Mouse (Mus musculus) liver, embryonic 12.5 days (tissue): ENCODE results near the gene Serpina9. TPM values are rescaled to one million over a fixed set of nuclear protein-coding genes. Genes with fewer than 3 reads are reported as not detected.
"Not testable (repeated sequence)": the region's sequence is repeated elsewhere in the genome, so short reads cannot be mapped to it uniquely, and the experiment has no call there.

Experiments used
- ATAC-seq: fragments of 200-750 bp; cut with Nextera tagmentation; 2 replicates; pipeline ENCODE4 v1.8.0; 2017; ENCODE audit warnings: moderate number of reproducible peaks, mild to moderate bottlenecking, moderate library complexity
- H3K27ac ChIP-seq: fragments of 300-500 bp; sonication (generic); 2 replicates; pipeline ENCODE4 v1.5.1; 2016; ENCODE audit warnings: mild to moderate bottlenecking
- H3K27me3 ChIP-seq: fragments of 300-500 bp; sonication (generic); replicated peaks from 2 replicates; pipeline ENCODE4 v1.6.1; 2016; ENCODE audit warnings: mild to moderate bottlenecking, moderate library complexity
- H3K36me3 ChIP-seq: fragments of 300-500 bp; sonication (generic); 2 replicates; pipeline ENCODE4 v1.6.1; 2016; ENCODE audit warnings: mild to moderate bottlenecking, moderate library complexity
- H3K4me1 ChIP-seq: fragments of 300-500 bp; sonication (generic); 2 replicates; pipeline ENCODE4 v1.6.1; 2016
- H3K4me2 ChIP-seq: fragments of 300-500 bp; sonication (generic); 2 replicates; pipeline ENCODE4 v1.6.1; 2016; ENCODE audit warnings: mild to moderate bottlenecking, moderate library complexity
- H3K4me3 ChIP-seq: fragments of 300-500 bp; sonication (generic); 2 replicates; pipeline ENCODE4 v1.5.1; 2016; ENCODE audit warnings: mild to moderate bottlenecking, moderate library complexity
- H3K9ac ChIP-seq: fragments of 300-500 bp; sonication (generic); 2 replicates; pipeline ENCODE4 v1.6.1; 2016; ENCODE audit warnings: mild to moderate bottlenecking, moderate library complexity
- H3K9me3 ChIP-seq: fragments of 300-500 bp; sonication (generic); replicated peaks from 2 replicates; pipeline ENCODE4 v1.6.1; 2016; ENCODE audit warnings: mild to moderate bottlenecking, moderate library complexity
- WGBS: fragments of 180-500 bp; shearing (Covaris S2); methylation state at CpG from one replicate; pipeline ENCODE4 v1.1.7; 2016; ENCODE audit not compliant: insufficient replicate concordance; 5-methylcytosine and 5-hydroxymethylcytosine counted together
- polyA plus RNA-seq: library from polyadenylated mRNA; unstranded; fragments of >200 nt; fragmentation: Nextera tagmentation; extraction: Ambion mirVana; gene quantifications from 2 replicates; pipeline ENCODE4 v1.2.1, GENCODE M21; 2016

Serpina9 gene
- polyA plus RNA-seq, 1 experiment from 2014 or later = not detected

- no peaks in the 10 kb centered on the region for H3K4me1 ChIP-seq
- H3K9me3 ChIP-seq = peaks cover 8% of the 10 kb centered on the region; the same call in 1 of the 2 replicates
- no peak for ATAC-seq
- no peak overlapping the region for H3K4me3 ChIP-seq
- no peak overlapping the region for H3K9ac ChIP-seq
- no peaks in the 10 kb centered on the region for H3K36me3 ChIP-seq
- no peak overlapping the region for H3K4me2 ChIP-seq
- H3K27ac ChIP-seq = no peak overlapping the region
- 64% methylated on average over 5 of the region's 5 CpGs for WGBS
- no peaks in the 10 kb centered on the region for H3K27me3 ChIP-seq
These were observed 51.2 kb downstream of the Serpina9 start for GRCm38 (mm10) chr12:103962337-103962736.

GRCm38 (mm10) chr12:103961716-103962115 lies 51.8 kb downstream of the Serpina9 start:
- Histone ChIP-seq H3K9ac (no peak overlapping the region), H3K4me1 (no peaks in the 10 kb centered on the region), H3K27me3 (no peaks in the 10 kb centered on the region), H3K36me3 (no peaks in the 10 kb centered on the region), H3K4me2 (no peak overlapping the region), H3K27ac (no peak overlapping the region), H3K9me3 (peaks cover 8% of the 10 kb centered on the region; the same call in 1 of the 2 replicates), H3K4me3 (no peak overlapping the region)
- WGBS = 71% methylated on average over 1 of the region's 1 CpGs
- ATAC-seq = no peak

- Histone ChIP-seq H3K4me2 (no peak within 1 kb of the TSS), H3K4me1 (no peaks in the 10 kb centered on the region), H3K9ac (no peak within 1 kb of the TSS), H3K9me3 (peaks cover 6% of the 10 kb centered on the region; the same call in 1 of the 2 replicates), H3K36me3 (no peaks in the 10 kb centered on the region), H3K27ac (no peak within 1 kb of the TSS), H3K4me3 (no peak within 1 kb of the TSS), H3K27me3 (no peaks in the 10 kb centered on the region)
- ATAC-seq = no peak
- 64% methylated on average over 3 of the region's 3 CpGs for WGBS
These were observed 54.8 kb downstream of the Serpina9 start, which contains the start of gene Serpina1e for GRCm38 (mm10) chr12:103958798-103959197. Gene Serpina1e, minus strand, starts transcription at chr12:103958975.

GRCm38 (mm10) chr12:103956555-103956954 lies 57.0 kb downstream of the Serpina9 start:
- ATAC-seq, H3K27ac ChIP-seq, H3K36me3 ChIP-seq, H3K27me3 ChIP-seq, H3K9me3 ChIP-seq, H3K4me2 ChIP-seq, H3K4me1 ChIP-seq, H3K4me3 ChIP-seq, H3K9ac ChIP-seq: not testable (repeated sequence)
- WGBS = 55% methylated on average over 2 of the region's 2 CpGs

- H3K36me3 ChIP-seq, H3K27me3 ChIP-seq, H3K4me3 ChIP-seq, ATAC-seq, H3K4me2 ChIP-seq, H3K9ac ChIP-seq, H3K4me1 ChIP-seq, H3K9me3 ChIP-seq, H3K27ac ChIP-seq: not testable (repeated sequence)
- WGBS = 69% methylated on average over 3 of the region's 3 CpGs
These were observed 60.6 kb downstream of the Serpina9 start for GRCm38 (mm10) chr12:103952972-103953371.

- Histone ChIP-seq H3K4me2 (no peak overlapping the region), H3K4me1 (no peaks in the 10 kb centered on the region), H3K9ac (no peak overlapping the region), H3K27ac (no peak overlapping the region), H3K36me3 (no peaks in the 10 kb centered on the region), H3K9me3 (0 out of 2 replicates have a peak, but pooled peaks cover 17% of the 10 kb centered on the region), H3K27me3 (no peaks in the 10 kb centered on the region), H3K4me3 (no peak overlapping the region)
- 70% methylated on average over 4 of the region's 4 CpGs for WGBS
- ATAC-seq = no peak
These were observed 67.3 kb downstream of the Serpina9 start for GRCm38 (mm10) chr12:103946243-103946642.

Other genes with a start within 250 kb of the Serpina9 start
- 63.1 and 65.7 TPM in 2 replicates for gene Serpina1d, start 240.2 kb downstream of the Serpina9 start, polyA plus RNA-seq
- 358 and 359 TPM in 2 replicates for gene Serpina1b, start 183.4 kb downstream of the Serpina9 start, polyA plus RNA-seq
- gene Serpina1a, start 150.2 kb downstream of the Serpina9 start, polyA plus RNA-seq = 222 and 223 TPM in 2 replicates
- gene Serpina1c, start 108.9 kb downstream of the Serpina9 start, polyA plus RNA-seq = 33.5 and 36.9 TPM in 2 replicates
- 39.1 and 44.7 TPM in 2 replicates for gene Serpina1e, start 54.8 kb downstream of the Serpina9 start, polyA plus RNA-seq
- gene Serpina11, start 23.8 kb downstream of the Serpina9 start, polyA plus RNA-seq = 2.9 and 3.2 TPM in 2 replicates
- not detected in 2 replicates for gene Serpina12, start 30.7 kb upstream of the Serpina9 start, polyA plus RNA-seq
- gene Serpina5, start 87.4 kb upstream of the Serpina9 start, polyA plus RNA-seq = not detected in 2 replicates
- gene Serpina3a, start 99.0 kb upstream of the Serpina9 start, polyA plus RNA-seq = not detected in 2 replicates
- 0.10 TPM in 1 of 2 replicates, not detected in the other for gene Serpina3b, start 114.2 kb upstream of the Serpina9 start, polyA plus RNA-seq
- gene Serpina3c, start 140.1 kb upstream of the Serpina9 start, polyA plus RNA-seq = not detected in 2 replicates
- gene Serpina3f, start 200.8 kb upstream of the Serpina9 start, polyA plus RNA-seq = 0.06 and 0.20 TPM in 2 replicates
- 1.3 and 1.9 TPM in 2 replicates for gene Serpina3g, start 222.5 kb upstream of the Serpina9 start, polyA plus RNA-seq
- 0.10 and 0.15 TPM in 2 replicates for gene Serpina3i, start 249.4 kb upstream of the Serpina9 start, polyA plus RNA-seq